Mouse (Mus musculus) bone marrow, adult 2 months (tissue): ENCODE measurements around the gene Derl3.

Source experiments
- CTCF ChIP-seq: fragments of 200-500 bp; IDR thresholded peaks from 2 replicates; pipeline ENCODE4 v1.5.1; 2011; ENCODE audit warnings: low read length, control low read depth; ENCODE audit not compliant: control insufficient read depth, insufficient read depth
- POLR2A ChIP-seq: fragments of 200-500 bp; IDR thresholded peaks from 2 replicates; pipeline ENCODE4 v1.6.1; 2011; ENCODE audit warnings: low read depth, mild to moderate bottlenecking, control low read depth, low read length, borderline replicate concordance; ENCODE audit not compliant: control insufficient read depth

DNA sequence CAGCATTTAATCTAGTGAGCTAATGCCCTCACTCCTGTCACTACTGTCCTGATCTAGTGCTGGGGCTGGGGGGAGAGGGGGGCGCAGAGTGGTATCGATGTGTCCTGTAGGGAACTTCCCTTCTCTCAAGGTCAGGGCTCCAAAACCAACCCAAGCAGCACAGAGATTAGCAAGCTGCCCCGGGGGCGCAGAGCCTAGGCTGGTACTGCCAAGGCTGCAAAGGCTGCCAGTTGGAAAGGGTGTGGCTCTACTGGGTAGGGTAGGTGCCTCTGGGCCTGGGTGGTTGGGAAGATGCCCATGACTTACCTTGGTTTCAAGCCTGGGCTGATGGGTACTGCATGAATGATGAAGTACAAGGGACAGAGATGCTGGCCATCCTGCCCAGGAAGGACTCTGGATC lies 35.6 kb upstream of the Derl3 start:
- TF ChIP-seq CTCF (no peak), POLR2A (no peak)
